Mouse (Mus musculus): ENCODE measurements around the gene Nans.

GRCm38 (mm10) chr4:46532926-46533325 lies 43.9 kb downstream of the Nans start:
- TF ChIP-seq CTCF (IDR thresholded peaks at IDR 0.05; ENCODE audit: low read depth), result no peak
- TF ChIP-seq EP300 (IDR thresholded peaks at IDR 0.05; ENCODE audit: low read depth), result no peak
